Mouse (Mus musculus) natural killer cell, adult 2 months (primary cell): Measurements from ENCODE around the gene Itgav.

ENCODE experiments used
- DNase-seq, 2 experiments: peaks; one replicate each; pipeline ENCODE4 v3.0.0; 2022; ENCODE audit warnings: low spot score in 2 of 2

Gene Itgav

GRCm38 (mm10) chr2:83744276-83744952 is 20.2 kb downstream of the Itgav start:
- DNase-seq = no peak

GRCm38 (mm10) chr2:83745257-83745656 is 21.1 kb downstream of the Itgav start:
- DNase-seq = no peak

GRCm38 (mm10) chr2:83748581-83749118 is 24.5 kb downstream of the Itgav start:
- DNase-seq = no peak

GRCm38 (mm10) chr2:83753008-83753407 is 28.8 kb downstream of the Itgav start:
- no peak for DNase-seq

GRCm38 (mm10) chr2:83754306-83754837 is 30.2 kb downstream of the Itgav start:
- DNase-seq = no peak

- DNase-seq = no peak
Observed at GRCm38 (mm10) chr2:83758606-83759215, 34.5 kb downstream of the Itgav start.

- DNase-seq = no peak
Observed at GRCm38 (mm10) chr2:83759216-83759648, 35.0 kb downstream of the Itgav start.

- DNase-seq = no peak
Observed at GRCm38 (mm10) chr2:83759667-83760066, 35.5 kb downstream of the Itgav start.

- no peak for DNase-seq
Observed at GRCm38 (mm10) chr2:83760112-83760511, 35.9 kb downstream of the Itgav start.

GRCm38 (mm10) chr2:83761506-83761905 is 37.3 kb downstream of the Itgav start:
- no peak for DNase-seq

GRCm38 (mm10) chr2:83762106-83762855 is 38.1 kb downstream of the Itgav start:
- DNase-seq = peak in 1 of 2 experiments; percentile 60

GRCm38 (mm10) chr2:83766058-83766457 is 41.9 kb downstream of the Itgav start:
- no peak for DNase-seq

- no peak for DNase-seq
Observed at GRCm38 (mm10) chr2:83766878-83767277, 42.7 kb downstream of the Itgav start.

- no peak for DNase-seq
Observed at GRCm38 (mm10) chr2:83768311-83769047, 44.3 kb downstream of the Itgav start.

GRCm38 (mm10) chr2:83771155-83771812 is 47.1 kb downstream of the Itgav start:
- DNase-seq = peak; percentile 28 to 53

- no peak for DNase-seq
Observed at GRCm38 (mm10) chr2:83791330-83792073, 67.3 kb downstream of the Itgav start.

- DNase-seq = no peak
Observed at GRCm38 (mm10) chr2:83792102-83792501, 67.9 kb downstream of the Itgav start.

- no peak for DNase-seq
Observed at GRCm38 (mm10) chr2:83795766-83796165, 71.6 kb downstream of the Itgav start.

- DNase-seq = no peak
Observed at GRCm38 (mm10) chr2:83797902-83798497, 73.8 kb downstream of the Itgav start.
